Mouse (Mus musculus) E14TG2a.4 (cell line): ENCODE results near the gene Wbp1l.

Source experiments
- CTCF ChIP-seq: conservative IDR thresholded peaks from 2 replicates; pipeline ENCODE4 v1.5.1; 2014; ENCODE audit warnings: low read length
- NANOG ChIP-seq: IDR thresholded peaks from 2 replicates; pipeline ENCODE4 v1.6.1; 2014; ENCODE audit warnings: borderline replicate concordance, low read length, mixed read lengths

GRCm38 (mm10) chr19:46550385-46550784, 48.5 kb upstream of the Wbp1l start:
- TF ChIP-seq CTCF, result no peak
- no peak for TF ChIP-seq NANOG
